Mouse (Mus musculus): Measurements from ENCODE around the gene Bsx.
A peak's percentile ranks its signal among the peaks of the same experiment; 100 is the strongest.

Bsx gene

DNA sequence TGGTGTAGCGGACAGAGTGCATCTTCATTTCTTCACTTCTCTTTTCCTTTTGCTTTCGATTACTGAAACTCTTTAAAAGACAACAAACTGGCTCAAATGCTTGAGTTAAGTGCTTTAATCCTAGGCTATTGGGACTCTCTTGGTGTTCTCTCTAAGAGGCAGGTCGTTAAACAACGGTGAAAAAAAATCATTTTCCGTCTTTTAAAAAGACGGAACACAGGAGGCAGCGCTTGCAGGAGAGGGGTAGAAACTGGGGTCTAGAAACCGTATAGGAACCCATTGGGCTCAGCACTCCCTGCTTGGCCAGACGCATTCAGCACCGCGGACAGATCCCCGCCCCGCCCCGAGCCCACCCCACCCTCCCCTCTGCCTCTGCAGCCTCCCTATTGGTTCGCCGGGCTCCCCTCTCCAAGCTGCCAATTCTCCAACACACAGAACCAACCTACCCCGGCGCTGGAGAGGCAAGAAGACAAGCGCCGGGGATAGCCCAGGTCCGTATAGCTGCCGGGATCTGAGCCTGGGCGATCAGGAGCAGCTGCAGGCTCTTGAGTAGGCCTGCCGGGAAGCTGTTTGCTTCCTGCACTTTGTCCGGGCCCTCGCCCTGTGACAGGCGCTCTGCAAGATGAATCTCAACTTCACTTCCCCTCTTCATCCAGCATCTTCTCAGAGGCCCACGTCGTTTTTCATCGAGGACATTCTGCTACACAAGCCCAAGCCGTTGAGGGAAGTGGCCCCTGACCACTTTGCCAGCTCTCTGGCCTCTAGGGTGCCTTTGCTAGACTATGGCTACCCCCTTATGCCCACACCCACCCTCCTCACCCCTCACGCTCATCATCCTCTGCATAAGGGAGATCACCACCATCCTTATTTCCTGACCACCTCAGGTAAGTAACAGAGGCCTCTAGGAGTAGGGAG lies at the start of gene Bsx:
Gene Bsx, plus strand, starts transcription at position 572 of the 915 bp plus-strand sequence.
- peak; percentile 87 for DNase-seq (ENCODE audit: low read depth, low spot score)

- DNase-seq (ENCODE audit: low read depth, low spot score), result no peak
Measured at GRCm38 (mm10) chr9:40825601-40826000, 48.3 kb upstream of the Bsx start.

DNA sequence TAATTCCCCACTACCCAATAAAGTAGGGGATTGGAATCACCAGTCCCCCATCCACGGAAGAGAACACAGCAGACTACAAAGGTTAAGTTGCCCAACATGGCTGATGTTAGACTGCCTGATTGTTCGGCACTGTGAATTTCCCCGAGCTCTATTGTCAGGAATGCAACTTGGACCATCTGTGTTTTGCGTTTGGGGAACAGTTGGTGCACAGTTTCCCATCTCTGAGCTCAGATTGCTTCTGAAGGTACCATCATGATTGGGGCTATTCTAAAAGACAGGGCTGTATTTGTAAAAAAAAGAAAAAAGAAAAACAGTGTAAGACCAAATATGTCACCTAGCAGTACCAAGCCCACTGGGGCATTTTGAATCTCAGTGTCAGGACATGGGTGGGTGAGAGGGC lies 46.6 kb upstream of the Bsx start:
- DNase-seq (ENCODE audit: low read depth, low spot score), result no peak

- DNase-seq (ENCODE audit: low read depth, low spot score), result peak; percentile 82
Measured at GRCm38 (mm10) chr9:40834569-40834968, 39.4 kb upstream of the Bsx start.

- peak; percentile 55 for DNase-seq (ENCODE audit: low read depth, low spot score)
Measured at GRCm38 (mm10) chr9:40836681-40837080, 37.2 kb upstream of the Bsx start.

DNA sequence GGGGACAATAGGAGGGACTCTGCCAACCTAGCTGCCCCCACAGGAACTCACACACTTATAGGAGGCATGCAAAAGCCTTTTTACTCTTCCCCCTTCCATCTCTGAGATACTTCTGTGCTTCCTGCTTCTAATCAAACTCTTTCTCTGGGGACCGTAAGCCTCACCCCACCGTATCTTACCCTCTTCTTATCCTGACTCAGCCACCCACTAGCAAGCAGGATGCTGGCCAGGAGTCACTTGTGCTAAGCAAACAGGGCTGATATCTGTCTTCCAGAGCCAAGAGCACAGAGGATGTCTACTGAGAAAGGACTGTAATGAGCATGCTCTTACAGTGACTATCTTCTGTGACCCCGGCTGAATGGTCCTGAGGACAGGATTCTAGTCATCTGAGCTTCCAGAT lies 34.3 kb upstream of the Bsx start:
- DNase-seq (ENCODE audit: low read depth, low spot score), result no peak

- DNase-seq (ENCODE audit: low read depth, low spot score), result no peak
Measured at GRCm38 (mm10) chr9:40851515-40851914, 22.4 kb upstream of the Bsx start.

DNA sequence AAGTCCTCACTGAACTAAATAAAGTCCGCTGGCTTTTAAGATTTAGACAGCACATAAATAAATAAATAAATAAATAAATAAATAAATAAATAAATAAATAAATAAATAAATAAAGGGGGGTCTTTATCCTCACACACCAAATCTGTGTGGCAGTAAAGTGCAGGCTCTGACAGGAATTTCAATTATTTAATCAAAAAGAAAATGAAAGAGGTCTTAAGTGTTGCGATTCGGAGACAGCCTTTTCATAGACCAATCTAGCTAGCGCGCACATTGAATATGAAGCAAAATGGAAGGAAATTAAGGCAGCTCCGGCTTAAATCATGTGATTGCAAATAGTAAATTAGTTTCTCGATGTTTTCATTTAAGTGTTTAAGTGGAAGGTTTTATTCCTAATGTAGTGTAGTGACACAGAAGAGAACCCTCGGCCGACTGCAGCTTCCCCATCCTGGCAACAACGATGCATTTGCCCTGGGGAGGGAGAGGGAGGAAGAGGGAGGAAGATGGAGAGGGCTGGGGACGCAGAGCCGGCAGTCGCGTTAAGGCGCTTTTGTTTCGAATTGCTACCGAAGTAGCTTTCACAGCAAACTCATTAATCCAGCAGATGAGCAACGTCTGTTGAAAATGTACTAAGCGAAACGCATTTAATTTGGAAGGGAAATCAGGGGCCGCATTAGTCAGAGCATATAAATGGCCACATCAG lies 15.3 kb upstream of the Bsx start:
- DNase-seq (ENCODE audit: low read depth, low spot score), result no peak

GRCm38 (mm10) chr9:40859196-40859595 lies 14.7 kb upstream of the Bsx start:
- DNase-seq (ENCODE audit: low read depth, low spot score), result peak; percentile 47

- no peak for DNase-seq (ENCODE audit: low read depth, low spot score)
Measured at GRCm38 (mm10) chr9:40870331-40870730, 3.6 kb upstream of the Bsx start.

- peak; percentile 16 for DNase-seq (ENCODE audit: low read depth, low spot score)
Measured at GRCm38 (mm10) chr9:40871369-40872155, 2.4 kb upstream of the Bsx start.

DNA sequence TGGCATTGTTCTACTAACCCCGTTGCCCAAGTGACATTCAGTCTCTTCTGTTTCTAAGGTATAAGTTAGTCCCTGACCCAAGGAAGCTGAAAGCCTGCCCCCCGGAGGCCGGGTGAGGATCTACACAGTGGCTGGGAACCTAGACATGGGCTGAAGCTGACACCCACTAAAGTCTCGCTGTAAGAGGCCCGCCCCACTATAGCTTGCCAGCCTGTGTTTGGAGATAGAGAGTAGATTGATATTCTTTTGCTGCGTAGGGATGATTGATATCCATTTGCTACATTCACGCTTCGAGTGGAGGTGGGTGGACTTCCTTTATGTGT lies 1.8 kb upstream of the Bsx start:
- peak; percentile 69 for DNase-seq (ENCODE audit: low read depth, low spot score)

DNA sequence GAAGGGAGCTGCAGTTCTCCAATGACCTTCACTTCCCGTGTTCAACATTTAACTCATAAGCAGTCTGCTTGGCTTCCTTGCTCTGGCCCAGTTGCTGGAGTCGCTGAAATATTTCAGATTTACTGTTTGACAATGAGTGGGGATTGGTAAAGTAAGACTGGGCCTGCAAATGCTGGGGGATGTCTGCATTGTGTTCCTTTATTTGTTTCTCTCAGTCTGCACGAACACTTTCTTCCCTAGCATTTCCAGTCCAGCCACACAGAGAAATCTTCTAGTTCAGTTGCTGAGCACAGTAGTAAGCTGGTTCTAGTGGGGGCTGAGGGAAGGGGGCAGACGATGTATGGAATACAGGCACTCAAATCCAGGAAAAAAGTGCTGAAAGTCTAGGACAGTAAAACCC lies 1.0 kb downstream of the Bsx start:
- DNase-seq (ENCODE audit: low read depth, low spot score), result no peak

DNA sequence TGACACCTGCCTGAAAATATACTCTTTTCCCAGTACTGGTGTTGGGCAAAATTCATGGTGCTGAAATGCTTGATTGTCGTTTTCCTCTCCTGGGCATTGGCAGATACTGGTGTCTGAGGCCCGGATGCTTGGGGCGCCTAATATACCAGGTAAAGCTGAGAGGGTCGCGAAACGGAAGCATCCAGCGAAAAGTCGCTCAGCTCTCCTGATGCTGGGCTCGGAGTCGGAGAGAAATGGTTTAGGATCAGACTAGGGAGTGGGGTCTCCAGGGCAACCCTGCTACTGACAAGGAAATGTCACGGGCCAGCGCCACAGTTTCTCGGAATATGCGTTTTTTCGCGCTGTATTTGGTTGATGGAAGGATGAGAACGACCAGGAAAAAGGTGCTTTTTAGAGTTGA lies 1.5 kb downstream of the Bsx start:
- DNase-seq (ENCODE audit: low read depth, low spot score), result no peak

GRCm38 (mm10) chr9:40876164-40876563 lies 2.2 kb downstream of the Bsx start:
- DNase-seq (ENCODE audit: low read depth, low spot score), result peak; percentile 43

- no peak for DNase-seq (ENCODE audit: low read depth, low spot score)
Measured at GRCm38 (mm10) chr9:40876693-40877092, 2.8 kb downstream of the Bsx start.

DNA sequence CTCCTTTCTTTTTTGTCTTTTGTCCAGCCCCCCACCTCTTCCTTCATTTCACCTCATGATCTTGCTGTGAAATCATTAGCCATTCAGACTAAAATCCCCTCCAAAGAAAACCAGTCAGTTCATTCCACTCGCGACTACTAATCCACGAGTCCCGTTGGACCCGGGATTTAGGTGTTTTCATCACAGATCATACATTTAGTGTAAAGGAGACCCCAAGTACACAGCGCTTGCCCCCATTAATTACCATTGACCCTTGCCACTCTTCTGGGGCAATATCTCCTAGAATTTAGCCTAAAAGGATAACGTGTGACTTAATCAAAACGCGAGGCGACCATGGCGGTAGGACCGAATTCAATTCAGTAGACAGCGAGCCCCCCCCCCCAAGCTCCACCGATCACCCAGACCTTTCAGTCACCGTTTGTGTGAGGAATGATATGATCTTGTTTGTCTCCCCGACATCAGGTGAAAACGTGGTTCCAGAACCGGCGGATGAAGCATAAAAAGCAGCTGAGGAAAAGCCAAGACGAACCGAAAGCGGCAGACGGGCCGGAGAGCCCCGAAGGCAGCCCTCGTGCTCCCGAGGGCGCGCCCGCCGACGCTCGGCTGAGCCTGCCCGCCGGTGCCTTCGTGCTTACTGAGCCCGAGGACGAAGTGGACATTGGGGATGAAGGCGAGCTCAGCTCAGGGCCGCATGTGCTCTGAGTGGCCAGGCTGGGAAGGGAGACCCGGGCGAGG lies 3.4 kb downstream of the Bsx start:
- peak; percentile 51 for DNase-seq (ENCODE audit: low read depth, low spot score)

DNA sequence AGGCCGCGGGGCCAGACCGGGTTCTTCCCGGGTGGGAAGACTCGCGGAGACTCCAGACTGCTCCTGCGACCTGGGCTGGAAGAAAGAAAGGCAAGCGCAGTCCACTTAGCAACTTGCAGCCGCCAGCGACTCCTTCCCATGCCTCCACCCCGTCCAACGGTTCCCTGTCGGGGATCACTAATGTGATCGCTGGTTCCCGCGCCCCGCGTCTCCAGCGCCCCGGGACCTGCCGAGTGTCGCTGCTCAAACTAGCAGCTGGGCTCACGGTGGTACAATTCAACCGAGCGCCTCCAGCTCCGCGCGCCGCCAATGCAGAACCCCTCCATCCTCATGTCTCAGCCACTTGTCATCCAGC lies 3.9 kb downstream of the Bsx start:
- peak; percentile 59 for DNase-seq (ENCODE audit: low read depth, low spot score)

GRCm38 (mm10) chr9:40878291-40878945 lies 4.5 kb downstream of the Bsx start:
- DNase-seq (ENCODE audit: low read depth, low spot score), result no peak

GRCm38 (mm10) chr9:40878998-40879397 lies 5.1 kb downstream of the Bsx start:
- peak; percentile 66 for DNase-seq (ENCODE audit: low read depth, low spot score)

- no peak for DNase-seq (ENCODE audit: low read depth, low spot score)
Measured at GRCm38 (mm10) chr9:40885669-40886068, 11.7 kb downstream of the Bsx start.
